Mouse (Mus musculus): ENCODE data around the gene Cdr1. TPM values are rescaled to one million over a fixed set of nuclear protein-coding genes. Genes with fewer than 3 reads are reported as not detected.

Gene Cdr1
- polyA plus RNA-seq (2015; fragmentation: Nextera tagmentation; extraction: Ambion mirVana), result not detected in 2 replicates

DNA sequence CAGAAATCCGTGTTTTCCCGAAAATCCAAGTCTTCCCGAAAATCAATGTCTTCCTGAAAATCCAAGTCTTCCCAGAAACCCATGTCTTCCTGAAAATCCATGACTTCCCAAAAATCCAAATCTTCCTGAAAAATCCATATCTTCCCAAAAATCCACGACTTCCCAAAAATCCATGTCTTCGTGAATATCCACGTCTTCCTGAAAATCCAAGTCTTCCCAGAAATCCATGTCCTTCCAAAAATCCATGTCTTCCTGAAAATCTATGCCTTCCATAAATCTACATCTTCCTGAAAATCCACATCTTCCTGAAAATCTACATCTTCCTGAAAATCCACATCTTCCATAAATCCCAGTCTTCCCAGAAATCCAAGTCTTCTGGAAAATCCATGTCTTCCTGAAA lies at the start of gene Cdr1:
Cdr1 (minus strand) TSS at position 101 of the 400 bp plus-strand sequence.
- H3K9ac ChIP-seq, result no peak within 1 kb of the TSS
- H3K4me2 ChIP-seq, result no peak within 1 kb of the TSS
- H3K36me3 ChIP-seq, result no peaks in the 10 kb centered on the region
- WGBS, result 93% methylated on average over 6 of the region's 6 CpGs
- no peak within 1 kb of the TSS for H3K4me3 ChIP-seq
- no peak within 1 kb of the TSS for H3K27ac ChIP-seq
- no peaks in the 10 kb centered on the region for H3K4me1 ChIP-seq
- no peaks in the 10 kb centered on the region for H3K9me3 ChIP-seq
- H3K27me3 ChIP-seq, result no peaks in the 10 kb centered on the region
- no peak for ATAC-seq (ENCODE audit: borderline replicate concordance, extremely low read depth, low FRiP score, low TSS enrichment)

DNA sequence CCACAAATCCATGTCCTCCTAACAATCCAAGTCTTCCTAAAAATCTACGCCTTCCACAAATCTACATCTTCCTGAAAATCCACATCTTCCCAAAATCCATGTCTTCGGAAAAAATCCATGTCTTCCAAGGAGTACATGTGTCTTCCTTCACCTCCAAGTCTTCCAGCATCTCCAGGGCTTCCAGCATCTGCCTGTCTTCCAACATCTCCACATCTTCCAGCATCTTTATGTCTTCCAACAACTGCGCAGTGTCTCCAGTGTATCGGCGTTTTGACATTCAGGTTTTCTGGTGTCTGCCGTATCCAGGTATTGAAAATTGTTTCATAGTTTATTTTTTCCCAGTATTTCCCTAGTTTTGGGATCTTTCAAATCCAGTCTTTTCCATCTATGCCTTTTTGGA lies 511 bp upstream of the Cdr1 start:
- no peak for ATAC-seq (ENCODE audit: borderline replicate concordance, extremely low read depth, low FRiP score, low TSS enrichment)
- Histone ChIP-seq H3K4me1 (no peaks in the 10 kb centered on the region), H3K36me3 (no peaks in the 10 kb centered on the region), H3K4me2 (no peak overlapping the region), H3K4me3 (no peak overlapping the region), H3K27ac (no peak overlapping the region), H3K9me3 (no peaks in the 10 kb centered on the region), H3K9ac (no peak overlapping the region), H3K27me3 (no peaks in the 10 kb centered on the region)
- WGBS, result 89% methylated on average over 6 of the region's 6 CpGs

- H3K4me1 ChIP-seq, result no peaks in the 10 kb centered on the region
- 35% methylated on average over 2 of the region's 2 CpGs for WGBS
These were observed 18.8 kb downstream of the Cdr1 start for GRCm38 (mm10) chrX:61166519-61166918.

DNA sequence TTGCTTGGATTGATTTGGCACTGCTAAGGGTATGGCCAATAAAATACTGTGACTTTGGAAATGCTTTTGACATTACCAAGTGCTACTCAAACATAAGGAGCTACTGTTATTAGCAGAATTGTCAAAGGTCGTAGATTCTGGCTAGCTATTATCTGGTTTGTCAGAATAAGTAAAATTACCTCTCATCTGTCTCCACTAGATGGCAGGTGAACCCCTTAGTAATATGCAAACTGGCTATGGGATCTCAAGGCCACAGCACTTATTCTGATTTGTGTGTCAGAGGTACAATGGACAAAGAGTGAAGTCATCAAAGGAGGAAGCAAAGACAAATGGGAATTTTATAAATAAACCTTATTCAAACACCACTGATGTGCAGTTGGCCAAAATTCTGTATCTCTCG lies 24.1 kb downstream of the Cdr1 start:
- Histone ChIP-seq H3K4me1 (no peaks in the 10 kb centered on the region), H3K9me3 (no peaks in the 10 kb centered on the region), H3K4me3 (no peak overlapping the region), H3K9ac (no peak overlapping the region), H3K27ac (no peak overlapping the region), H3K36me3 (no peaks in the 10 kb centered on the region), H3K4me2 (no peak overlapping the region), H3K27me3 (no peaks in the 10 kb centered on the region)
- 59% methylated on average over 2 of the region's 2 CpGs for WGBS
- no peak for ATAC-seq (ENCODE audit: borderline replicate concordance, extremely low read depth, low FRiP score, low TSS enrichment)

More at GRCm38 (mm10) chrX:61166519-61166918, 18.8 kb downstream of the Cdr1 start:
- Histone ChIP-seq H3K9ac (no peak overlapping the region), H3K4me2 (no peak overlapping the region), H3K9me3 (no peaks in the 10 kb centered on the region), H3K36me3 (no peaks in the 10 kb centered on the region), H3K27ac (no peak overlapping the region), H3K27me3 (no peaks in the 10 kb centered on the region), H3K4me3 (no peak overlapping the region)
- ATAC-seq (ENCODE audit: borderline replicate concordance, extremely low read depth, low FRiP score, low TSS enrichment), result no peak

DNA sequence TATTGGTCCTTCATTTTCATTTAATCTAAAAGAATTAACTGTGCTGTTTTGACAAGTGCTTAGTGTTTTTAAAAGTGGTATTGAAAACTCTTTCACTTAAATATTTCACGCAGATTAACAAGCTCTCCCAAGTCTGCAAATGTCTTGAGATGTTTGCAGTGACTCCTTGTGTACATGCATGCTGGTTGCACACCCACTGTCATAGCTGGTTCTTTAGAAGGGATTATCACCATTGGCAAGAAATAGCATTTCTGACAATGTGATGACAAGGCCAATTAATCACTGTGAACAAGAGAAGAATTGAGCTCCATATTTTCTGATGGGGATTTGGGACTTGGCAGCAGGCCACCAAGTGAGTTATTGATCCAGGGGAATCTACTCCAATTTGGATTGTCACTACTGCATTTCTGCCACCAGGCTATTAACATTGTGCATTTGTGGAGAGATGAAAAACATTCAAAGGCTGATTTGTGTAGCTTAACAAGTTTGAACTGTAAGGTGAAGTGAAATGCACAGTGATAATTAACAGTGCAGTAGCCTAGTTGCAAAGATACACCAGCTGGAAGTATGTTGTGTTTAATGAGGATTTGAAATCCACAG lies 30.6 kb downstream of the Cdr1 start:
- Histone ChIP-seq H3K4me2 (no peak overlapping the region), H3K9ac (no peak overlapping the region), H3K27ac (no peak overlapping the region), H3K27me3 (no peaks in the 10 kb centered on the region), H3K9me3 (no peaks in the 10 kb centered on the region), H3K36me3 (no peaks in the 10 kb centered on the region), H3K4me3 (no peak overlapping the region), H3K4me1 (no peaks in the 10 kb centered on the region)
- 73% methylated on average over 1 of the region's 1 CpGs for WGBS
- ATAC-seq (ENCODE audit: borderline replicate concordance, extremely low read depth, low FRiP score, low TSS enrichment), result no peak

- Histone ChIP-seq H3K4me2 (no peak overlapping the region), H3K9me3 (no peaks in the 10 kb centered on the region), H3K9ac (no peak overlapping the region), H3K4me3 (no peak overlapping the region), H3K27ac (no peak overlapping the region), H3K27me3 (no peaks in the 10 kb centered on the region), H3K4me1 (no peaks in the 10 kb centered on the region), H3K36me3 (no peaks in the 10 kb centered on the region)
- 70% methylated on average over 3 of the region's 3 CpGs for whole genome bisulfite sequencing
- ATAC-seq (ENCODE audit: borderline replicate concordance, extremely low read depth, low FRiP score, low TSS enrichment), result no peak
These were observed 31.1 kb downstream of the Cdr1 start for GRCm38 (mm10) chrX:61154246-61154645.

DNA sequence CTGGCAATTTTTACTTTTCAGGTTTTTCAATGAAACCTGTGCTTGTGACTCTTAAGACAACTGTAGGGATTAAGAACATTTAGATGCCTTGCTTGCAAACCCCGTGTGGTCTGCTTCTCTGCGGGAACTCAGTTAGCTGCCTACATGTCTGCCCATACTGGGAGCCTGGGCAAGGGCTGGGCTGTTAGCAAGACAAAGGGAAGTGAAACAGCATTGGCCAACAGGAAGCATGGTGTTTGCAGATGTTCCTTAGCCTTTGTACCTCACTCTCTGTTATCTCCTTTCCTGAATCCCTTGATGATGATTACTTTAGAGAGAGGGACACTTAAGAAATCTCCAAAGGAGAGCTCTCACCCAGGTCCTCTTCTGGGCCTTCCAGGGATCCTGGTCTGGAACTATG lies 38.8 kb downstream of the Cdr1 start:
- Histone ChIP-seq H3K4me2 (no peak overlapping the region), H3K27ac (no peak overlapping the region), H3K9me3 (no peaks in the 10 kb centered on the region), H3K4me1 (no peaks in the 10 kb centered on the region), H3K4me3 (no peak overlapping the region), H3K27me3 (no peaks in the 10 kb centered on the region), H3K9ac (no peak overlapping the region), H3K36me3 (no peaks in the 10 kb centered on the region)
- WGBS, result 17% methylated on average over 2 of the region's 2 CpGs
- no peak for ATAC-seq (ENCODE audit: borderline replicate concordance, extremely low read depth, low FRiP score, low TSS enrichment)

- ATAC-seq (ENCODE audit: borderline replicate concordance, extremely low read depth, low FRiP score, low TSS enrichment), result no peak
- 77% methylated on average over 2 of the region's 2 CpGs for WGBS
- no peaks in the 10 kb centered on the region for H3K4me1 ChIP-seq
These were observed 39.9 kb downstream of the Cdr1 start for GRCm38 (mm10) chrX:61145416-61145815.

GRCm38 (mm10) chrX:61134592-61134991 lies 50.8 kb downstream of the Cdr1 start:
- Histone ChIP-seq H3K27me3 (no peaks in the 10 kb centered on the region), H3K4me3 (no peak overlapping the region), H3K9ac (no peak overlapping the region), H3K4me1 (no peaks in the 10 kb centered on the region), H3K27ac (no peak overlapping the region), H3K9me3 (no peaks in the 10 kb centered on the region), H3K36me3 (no peaks in the 10 kb centered on the region), H3K4me2 (no peak overlapping the region)
- no peak for ATAC-seq (ENCODE audit: borderline replicate concordance, extremely low read depth, low FRiP score, low TSS enrichment)
- WGBS, result 65% methylated on average over 4 of the region's 4 CpGs

More at GRCm38 (mm10) chrX:61145416-61145815, 39.9 kb downstream of the Cdr1 start:
- Histone ChIP-seq H3K9me3 (no peaks in the 10 kb centered on the region), H3K36me3 (no peaks in the 10 kb centered on the region), H3K4me2 (no peak overlapping the region), H3K4me3 (no peak overlapping the region), H3K27ac (no peak overlapping the region), H3K9ac (no peak overlapping the region), H3K27me3 (no peaks in the 10 kb centered on the region)

Small RNA genes lying within 50 kb of the gene (microRNA-seq; reads per million reads assigned to microRNA genes)
- not detected for gene Gm24396
